25 mouse cellular contexts compared by ENCODE assay signal in the genomic region with DNA sequence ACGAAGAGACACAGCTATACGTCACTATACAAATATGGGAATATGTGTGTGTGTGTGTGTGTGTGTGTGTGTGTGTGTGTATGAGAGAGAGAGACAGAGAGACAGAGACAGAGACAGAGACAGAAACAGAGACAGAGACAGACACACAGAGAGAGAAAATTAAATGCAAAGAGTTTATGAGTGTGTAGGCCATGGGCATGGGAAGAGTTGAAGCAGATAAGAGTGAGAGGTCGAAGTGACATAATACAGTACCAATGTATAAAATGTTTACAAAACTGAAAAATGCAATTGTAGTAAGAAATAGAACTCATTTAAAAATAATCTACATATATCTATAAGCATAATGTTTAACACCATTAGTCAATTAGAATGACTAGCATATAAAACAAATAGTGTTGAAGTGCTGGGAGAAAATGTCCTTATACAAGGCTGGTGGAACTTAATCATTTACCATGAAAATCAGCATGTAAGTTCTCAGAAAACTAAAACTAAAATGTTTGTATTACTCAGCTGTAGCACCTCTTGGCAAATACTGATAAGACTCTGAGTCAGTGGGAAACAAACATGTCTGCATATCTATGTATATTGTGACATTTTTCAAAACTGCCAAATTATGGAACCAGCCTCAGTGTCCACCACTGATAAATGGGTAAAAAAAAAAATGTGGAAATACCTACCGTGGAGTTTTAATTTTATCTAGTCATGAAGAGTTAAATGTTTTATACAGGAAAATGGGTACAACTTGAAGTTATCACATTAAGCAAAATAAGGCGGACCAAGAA.
A peak's percentile ranks its signal among the peaks of the same experiment; 100 is the strongest.
DNase-seq lines count a peak whose midpoint lies in the region; ATAC-seq and TF ChIP-seq lines count a peak whose summit lies in the region.
"Had no signal": no experiment of that assay in that cellular context is flagged by ENCODE, and none has a peak within 500 bp of the region (broad histone marks: within the 10 kb centered on the region; RNA-seq: fewer than 3 reads in every experiment).

No protein-coding gene starts in this region.

- no peak for TF ChIP-seq POLR2A in heart, adult 2 months (IDR thresholded peaks at IDR 0.05; ENCODE audit: insufficient read depth, low read depth, low read length)

- no peaks in the 10 kb centered on the region for H3K9me3 ChIP-seq in liver, embryonic 13.5 days (replicated peaks)
- H3K9me3 ChIP-seq in liver, postnatal 0 days (ENCODE audit: low read length) = no peaks in the 10 kb centered on the region
- no peaks in the 10 kb centered on the region for H3K9me3 ChIP-seq in limb, embryonic 10.5 days (replicated peaks)
- no peaks in the 10 kb centered on the region for H3K9me3 ChIP-seq in forebrain, embryonic 15.5 days
- H3K9me3 ChIP-seq: embryonic facial prominence, embryonic 15.5 days; forebrain, embryonic 10.5 days; heart, embryonic 12.5 days; hindbrain, embryonic 12.5 days had no signal

- TF ChIP-seq CTCF in liver, postnatal 0 days (IDR thresholded peaks at IDR 0.05; ENCODE audit: low read depth) = no peak
- TF ChIP-seq CTCF in heart, adult 2 months (IDR thresholded peaks at IDR 0.05) = no peak

- H3K36me3 ChIP-seq in liver, embryonic 13.5 days = no peaks in the 10 kb centered on the region
- no peaks in the 10 kb centered on the region for H3K36me3 ChIP-seq in liver, postnatal 0 days (replicated peaks; ENCODE audit: insufficient read depth, low read length)
- no peaks in the 10 kb centered on the region for H3K36me3 ChIP-seq in limb, embryonic 10.5 days
- no peaks in the 10 kb centered on the region for H3K36me3 ChIP-seq in forebrain, embryonic 15.5 days
- no peaks in the 10 kb centered on the region for H3K36me3 ChIP-seq in heart, adult 2 months (ENCODE audit: control insufficient read depth, insufficient read depth, low read length)
- H3K36me3 ChIP-seq: embryonic facial prominence, embryonic 15.5 days; forebrain, embryonic 10.5 days; heart, embryonic 12.5 days; hindbrain, embryonic 12.5 days had no signal

- intact Hi-C loops in heart, adult 2 months (cut with DNase I) = no loop called here

- no peak overlapping the region for H3K27ac ChIP-seq in liver, embryonic 13.5 days
- H3K27ac ChIP-seq in liver, postnatal 0 days (ENCODE audit: low read depth) = no peak overlapping the region
- H3K27ac ChIP-seq in limb, embryonic 10.5 days = no peak overlapping the region
- no peak overlapping the region for H3K27ac ChIP-seq in forebrain, embryonic 15.5 days (replicated peaks)
- H3K27ac ChIP-seq in heart, adult 2 months = no peak overlapping the region
- H3K27ac ChIP-seq: embryonic facial prominence, embryonic 15.5 days; forebrain, embryonic 10.5 days; hindbrain, embryonic 12.5 days had no signal

- peak; percentile 80 for TF ChIP-seq EP300 in liver, postnatal 0 days (IDR thresholded peaks at IDR 0.05; ENCODE audit: low read depth)
- TF ChIP-seq EP300 in heart, adult 2 months (IDR thresholded peaks at IDR 0.05; ENCODE audit: insufficient read depth, low read depth, low read length) = no peak

- H3K27me3 ChIP-seq in liver, embryonic 13.5 days = no peaks in the 10 kb centered on the region
- H3K27me3 ChIP-seq in liver, postnatal 0 days (ENCODE audit: insufficient read depth, low read length) = no peaks in the 10 kb centered on the region
- no peaks in the 10 kb centered on the region for H3K27me3 ChIP-seq in limb, embryonic 10.5 days (ENCODE audit: low read depth, poor library complexity, severe bottlenecking)
- H3K27me3 ChIP-seq in forebrain, embryonic 15.5 days = no peaks in the 10 kb centered on the region
- H3K27me3 ChIP-seq in heart, adult 2 months (ENCODE audit: control insufficient read depth, insufficient read depth, low read length) = no peaks in the 10 kb centered on the region
- H3K27me3 ChIP-seq: CH12.LX; embryonic facial prominence, embryonic 15.5 days; heart, embryonic 12.5 days; hindbrain, embryonic 12.5 days; Patski had no signal

- peak; percentile 89 for ATAC-seq in liver, embryonic 13.5 days (ENCODE audit: low read depth)
- peak; percentile 50 for ATAC-seq in liver, postnatal 0 days
- no peak for ATAC-seq in forebrain, embryonic 15.5 days (replicated peaks)
- ATAC-seq: activated CD4-positive, CD25-positive, alpha-beta regulatory T cell, adult 4 months; forebrain, embryonic 14.5 days; hindbrain, embryonic 16.5 days; inflammation-experienced regulatory T-cells, adult 6 months; Patski had no signal

- H3K4me3 ChIP-seq in liver, embryonic 13.5 days (replicated peaks) = no peak overlapping the region
- no peak overlapping the region for H3K4me3 ChIP-seq in liver, postnatal 0 days (ENCODE audit: low read depth, low read length)
- no peak overlapping the region for H3K4me3 ChIP-seq in limb, embryonic 10.5 days
- no peak overlapping the region for H3K4me3 ChIP-seq in forebrain, embryonic 15.5 days
- H3K4me3 ChIP-seq in heart, adult 2 months = no peak overlapping the region
- H3K4me3 ChIP-seq: embryonic facial prominence, embryonic 15.5 days; erythroblast, embryonic 14.5 days; forebrain, embryonic 10.5 days; heart, embryonic 12.5 days; hindbrain, embryonic 12.5 days had no signal

- no peak overlapping the region for H3K4me2 ChIP-seq in liver, embryonic 13.5 days
- H3K4me2 ChIP-seq in liver, postnatal 0 days (ENCODE audit: low read depth, low read length) = no peak overlapping the region
- no peak overlapping the region for H3K4me2 ChIP-seq in forebrain, embryonic 15.5 days (replicated peaks)
- H3K4me2 ChIP-seq: embryonic facial prominence, embryonic 15.5 days; heart, embryonic 12.5 days; hindbrain, embryonic 12.5 days had no signal

- no peaks in the 10 kb centered on the region for H3K79me2 ChIP-seq in heart, adult 2 months (replicated peaks; ENCODE audit: control insufficient read depth, insufficient read depth, low read length)

- H3K9ac ChIP-seq in liver, embryonic 13.5 days = no peak overlapping the region
- no peak overlapping the region for H3K9ac ChIP-seq in liver, postnatal 0 days (replicated peaks)
- no peak overlapping the region for H3K9ac ChIP-seq in forebrain, embryonic 15.5 days (replicated peaks)
- no peak overlapping the region for H3K9ac ChIP-seq in heart, adult 2 months (ENCODE audit: low read depth, low read length)
- H3K9ac ChIP-seq: embryonic facial prominence, embryonic 15.5 days; heart, embryonic 12.5 days; hindbrain, embryonic 12.5 days had no signal

- no peaks in the 10 kb centered on the region for H3K4me1 ChIP-seq in liver, embryonic 13.5 days (replicated peaks)
- no peaks in the 10 kb centered on the region for H3K4me1 ChIP-seq in liver, postnatal 0 days (ENCODE audit: insufficient read depth)
- no peaks in the 10 kb centered on the region for H3K4me1 ChIP-seq in limb, embryonic 10.5 days
- no peaks in the 10 kb centered on the region for H3K4me1 ChIP-seq in forebrain, embryonic 15.5 days
- H3K4me1 ChIP-seq in heart, adult 2 months (ENCODE audit: control insufficient read depth, insufficient read depth, low read length) = no peaks in the 10 kb centered on the region
- H3K4me1 ChIP-seq: embryonic facial prominence, embryonic 15.5 days; forebrain, embryonic 10.5 days; heart, embryonic 12.5 days; hindbrain, embryonic 12.5 days had no signal

- 50% methylated on average over 5 of the region's 5 CpGs for WGBS in liver, embryonic 13.5 days (ENCODE audit: insufficient replicate concordance)
- WGBS in liver, postnatal 0 days (ENCODE audit: insufficient replicate concordance) = 67% methylated on average over 5 of the region's 5 CpGs
- WGBS in limb, embryonic 10.5 days = 93% methylated on average over 5 of the region's 5 CpGs
- 93% methylated on average over 5 of the region's 5 CpGs for WGBS in forebrain, embryonic 15.5 days
- WGBS in heart, adult 2 months = 81% methylated on average over 5 of the region's 5 CpGs

- DNase-seq in 416B (ENCODE audit: low read depth) (peak; percentile 14), MEL-GATA-1-ER (ENCODE audit: extremely low read depth, low read depth) (peak; percentile 52)
- DNase-seq in liver, embryonic 13.5 days = no peak
- no peak for DNase-seq in liver, postnatal 0 days
- DNase-seq in urinary bladder, postnatal 25 days (ENCODE audit: low spot score) = no peak
- no peak for DNase-seq in limb, embryonic 10.5 days (ENCODE audit: low spot score)
- DNase-seq in heart, adult 2 months = no peak
- DNase-seq: adrenal gland, postnatal 14 days; cerebellum, adult 2 months; cerebellum, postnatal 10 days; embryo, embryonic 11 days; gastrocnemius, postnatal 14 days; heart, postnatal 36 days had no signal

Comparison
In these comparisons a context has a peak if more than half of its experiments do, and no peak if none do; other contexts are left out.
1. DNase-seq: peak in 416B (single experiment) and MEL-GATA-1-ER (single experiment); none in liver, embryonic 13.5 days (single experiment), liver, postnatal 0 days (single experiment), urinary bladder, postnatal 25 days (single experiment), limb, embryonic 10.5 days (single experiment) and heart, adult 2 months (0 of 2).